Mouse (Mus musculus): Measurements from ENCODE around the gene Pi4k2a. TPM values are rescaled to one million over a fixed set of nuclear protein-coding genes. Genes with fewer than 3 reads are reported as not detected.

Pi4k2a gene
- total and polyA plus RNA-seq, 3 experiments, result 7.0 to 23.9 (median 10.0) TPM

DNA sequence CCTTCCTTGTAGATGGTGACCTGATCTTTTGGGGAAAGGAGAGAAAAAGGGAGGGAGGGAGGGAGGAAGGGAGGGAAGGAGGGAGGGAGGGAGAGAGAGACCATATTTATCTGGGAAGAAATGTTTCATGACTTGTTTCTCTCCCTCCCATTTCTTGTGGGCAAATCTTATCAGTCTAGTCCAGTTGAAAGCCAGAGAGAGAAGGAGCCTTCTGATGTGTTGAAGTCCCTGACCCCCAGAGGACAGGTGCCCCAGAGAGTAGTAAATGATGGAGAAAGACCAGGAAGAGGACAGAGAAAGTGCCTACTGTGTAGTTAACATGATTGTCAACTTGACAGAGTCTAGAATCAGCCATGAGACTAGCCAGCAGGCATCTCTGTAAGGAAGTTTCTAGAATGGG, 44.8 kb downstream of the Pi4k2a start:
- Histone ChIP-seq H3K4me3 (replicated peaks in 1 of 3; ENCODE audit: low read depth in 2 of 3, low read length in 2 of 3, poor library complexity in 1 of 3) (no peak overlapping the region), H3K36me3 (replicated peaks in 1 of 2; ENCODE audit: control insufficient read depth in 1 of 2, insufficient read depth in 1 of 2, low read length in 1 of 2) (no peaks in the 10 kb centered on the region), H3K4me1 (ENCODE audit: control insufficient read depth in 1 of 2, insufficient read depth in 2 of 2) (peaks cover 4 to 19% of the 10 kb centered on the region in 2 experiments; a peak in 3 of 4 replicates), H3K4me2 (ENCODE audit: insufficient read depth, low read depth, poor library complexity, severe bottlenecking) (no peak overlapping the region), H3K9ac (ENCODE audit: insufficient read depth, low read depth) (no peak overlapping the region), H3K9me3 (replicated peaks; ENCODE audit: low read length) (no peaks in the 10 kb centered on the region), H3K27me3 (replicated peaks) (no peaks in the 10 kb centered on the region), H3K27ac (ENCODE audit: insufficient read depth, low read depth) (no peak overlapping the region), H3K79me2 (replicated peaks; ENCODE audit: control insufficient read depth, extremely low read depth, insufficient read depth, poor library complexity, severe bottlenecking) (no peaks in the 10 kb centered on the region)
- in situ Hi-C loops (cut with MboI; ENCODE audit: low pct_ligation_motif_present, low pct_unique_long_range_greater_than_20kb, low sequenced_read_pairs) (no loop called here), dilution Hi-C loops (cut with MboI; ENCODE audit: extremely low pct_ligation_motif_present, extremely low pct_unique_long_range_greater_than_20kb, low sequenced_read_pairs) (no loop called here)
- TF ChIP-seq ELF1 (IDR thresholded peaks at IDR 0.05; ENCODE audit: low read depth, low read length) (no peak), IRF4 (IDR thresholded peaks at IDR 0.05; ENCODE audit: low read depth, low read length) (no peak), MEF2A (IDR thresholded peaks at IDR 0.05; ENCODE audit: borderline replicate concordance, low read depth, low read length) (no peak), ZKSCAN1 (IDR thresholded peaks at IDR 0.05; ENCODE audit: borderline replicate concordance, low read depth, low read length) (no peak), PAX5 (IDR thresholded peaks at IDR 0.05; ENCODE audit: low read length) (no peak), JUND (conservative IDR thresholded peaks at IDR 0.05; ENCODE audit: low read depth, low read length) (no peak), SMC3 (IDR thresholded peaks at IDR 0.05; ENCODE audit: low read depth, low read length) (no peak), JUN (IDR thresholded peaks at IDR 0.05; ENCODE audit: insufficient read depth, low read depth, low read length) (no peak), GABPA (IDR thresholded peaks at IDR 0.05; ENCODE audit: insufficient replicate concordance, low read depth, low read length) (no peak), HCFC1 (IDR thresholded peaks at IDR 0.05; ENCODE audit: low read depth, low read length) (no peak), NRF1 (IDR thresholded peaks at IDR 0.05; ENCODE audit: low read depth, low read length) (no peak), RCOR1 (conservative IDR thresholded peaks at IDR 0.05; ENCODE audit: low read depth, low read length) (no peak), MAZ (IDR thresholded peaks at IDR 0.05; ENCODE audit: low read depth, low read length) (no peak), TCF12 (IDR thresholded peaks at IDR 0.05; ENCODE audit: low read depth, low read length) (no peak)
- no peak for DNase-seq (ENCODE audit: extremely low read depth)

DNA sequence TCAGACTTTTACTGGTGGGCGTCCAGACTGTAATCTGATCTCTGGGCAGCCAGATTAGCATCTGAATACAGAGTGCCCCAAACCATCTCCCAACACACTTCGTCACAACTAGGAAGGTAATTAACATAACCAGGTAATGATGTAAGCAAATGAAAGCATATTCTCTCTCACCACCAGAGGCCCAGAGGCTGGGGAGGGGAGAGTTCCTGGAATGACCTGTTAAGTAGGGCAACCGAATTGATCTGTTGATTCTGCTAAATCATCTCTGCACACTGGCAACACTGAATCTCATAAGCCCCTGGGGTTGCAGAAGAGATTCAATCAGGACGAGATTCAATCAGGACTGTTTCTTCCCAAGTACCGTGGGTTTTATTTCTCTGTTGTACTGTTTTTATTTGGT, 45.9 kb downstream of the Pi4k2a start:
- Histone ChIP-seq H3K9ac (ENCODE audit: insufficient read depth, low read depth) (no peak overlapping the region), H3K4me1 (ENCODE audit: control insufficient read depth in 1 of 2, insufficient read depth in 2 of 2) (peaks cover 2 to 13% of the 10 kb centered on the region in 2 experiments; a peak in 2 of 4 replicates), H3K36me3 (replicated peaks in 1 of 2; ENCODE audit: control insufficient read depth in 1 of 2, insufficient read depth in 1 of 2, low read length in 1 of 2) (no peaks in the 10 kb centered on the region), H3K4me2 (ENCODE audit: insufficient read depth, low read depth, poor library complexity, severe bottlenecking) (no peak overlapping the region), H3K79me2 (replicated peaks; ENCODE audit: control insufficient read depth, extremely low read depth, insufficient read depth, poor library complexity, severe bottlenecking) (no peaks in the 10 kb centered on the region), H3K9me3 (replicated peaks; ENCODE audit: low read length) (no peaks in the 10 kb centered on the region), H3K27ac (ENCODE audit: insufficient read depth, low read depth) (no peak overlapping the region), H3K4me3 (replicated peaks in 1 of 3; ENCODE audit: low read depth in 2 of 3, low read length in 2 of 3, poor library complexity in 1 of 3) (no peak overlapping the region), H3K27me3 (replicated peaks) (no peaks in the 10 kb centered on the region)
- DNase-seq (ENCODE audit: extremely low read depth), result no peak
- dilution Hi-C loops (cut with MboI; ENCODE audit: extremely low pct_ligation_motif_present, extremely low pct_unique_long_range_greater_than_20kb, low sequenced_read_pairs) (no loop called here), in situ Hi-C loops (cut with MboI; ENCODE audit: low pct_ligation_motif_present, low pct_unique_long_range_greater_than_20kb, low sequenced_read_pairs) (no loop called here)
- TF ChIP-seq HCFC1 (IDR thresholded peaks at IDR 0.05; ENCODE audit: low read depth, low read length), result no peak
- no peak for TF ChIP-seq JUN (IDR thresholded peaks at IDR 0.05; ENCODE audit: insufficient read depth, low read depth, low read length)
- TF ChIP-seq MAFK (IDR thresholded peaks at IDR 0.05; ENCODE audit: insufficient replicate concordance, low read length), result no peak
- no peak for TF ChIP-seq NELFE (IDR thresholded peaks at IDR 0.05; ENCODE audit: low read depth, low read length)
- TF ChIP-seq ZC3H11A (IDR thresholded peaks at IDR 0.05; ENCODE audit: low read depth, low read length), result no peak
- TF ChIP-seq CTCF (conservative IDR thresholded peaks at IDR 0.05 in 1 of 2, IDR thresholded peaks at IDR 0.05 in 1 of 2; ENCODE audit: low read depth in 2 of 2, low read length in 2 of 2), result no peak
- TF ChIP-seq EP300 (IDR thresholded peaks at IDR 0.05; ENCODE audit: low read length), result no peak
- no peak for TF ChIP-seq NRF1 (IDR thresholded peaks at IDR 0.05; ENCODE audit: low read depth, low read length)
- no peak for TF ChIP-seq CHD2 (IDR thresholded peaks at IDR 0.05; ENCODE audit: low read length)
- TF ChIP-seq RCOR1 (conservative IDR thresholded peaks at IDR 0.05; ENCODE audit: low read depth, low read length), result no peak
- TF ChIP-seq MYC (IDR thresholded peaks at IDR 0.05; ENCODE audit: low read depth, low read length), result no peak
